Mouse (Mus musculus) R1 (cell line): ENCODE results near the gene Pigc.

Experiments
- DNase-seq: peaks from one replicate; pipeline ENCODE4 v3.0.0-alpha.2; 2018; ENCODE audit warnings: low read depth, low spot score

Gene Pigc

DNA sequence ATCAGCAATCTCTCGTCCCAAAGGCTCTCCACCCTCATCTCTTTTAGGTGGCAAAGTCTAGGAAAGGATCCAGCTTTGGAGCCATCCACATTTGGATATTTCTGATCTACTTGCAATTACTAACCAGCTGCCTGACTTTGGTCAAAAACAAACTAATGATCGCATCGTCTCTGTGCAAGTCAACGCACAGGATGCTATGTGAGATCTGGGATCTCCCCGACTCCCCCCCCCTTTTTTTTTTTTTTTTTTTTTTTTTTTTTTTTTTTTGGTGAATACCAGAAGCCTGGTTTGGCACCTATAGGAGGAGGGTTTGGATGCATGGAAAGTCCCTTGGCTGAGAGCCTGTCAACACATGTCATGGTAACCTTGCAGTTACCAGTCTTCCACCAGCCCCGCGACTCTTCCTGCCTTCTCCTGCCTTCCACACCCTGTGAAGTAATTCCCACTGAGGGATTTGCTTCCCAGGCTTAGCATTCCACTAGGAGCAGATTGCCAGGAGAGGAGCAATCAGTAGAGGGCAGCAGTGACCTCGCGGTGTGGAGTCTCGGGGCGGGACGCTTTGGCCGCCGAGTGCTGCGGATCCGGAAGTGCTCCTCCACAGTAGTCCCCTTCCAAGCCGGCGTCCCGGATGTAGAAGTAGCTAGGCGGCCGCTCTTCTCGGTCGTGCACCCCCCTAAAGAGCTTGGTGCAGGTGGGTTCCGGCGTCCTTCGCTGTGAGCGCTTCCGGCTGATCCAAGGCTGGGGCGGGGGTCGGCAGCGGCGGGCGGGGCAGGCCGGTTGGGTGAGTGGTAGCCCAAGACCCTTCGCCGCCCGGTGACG lies at the start of gene Pigc:
Gene Pigc, plus strand, starts transcription at position 598 of the 819 bp plus-strand sequence.
- peak; percentile 97 for DNase-seq

DNA sequence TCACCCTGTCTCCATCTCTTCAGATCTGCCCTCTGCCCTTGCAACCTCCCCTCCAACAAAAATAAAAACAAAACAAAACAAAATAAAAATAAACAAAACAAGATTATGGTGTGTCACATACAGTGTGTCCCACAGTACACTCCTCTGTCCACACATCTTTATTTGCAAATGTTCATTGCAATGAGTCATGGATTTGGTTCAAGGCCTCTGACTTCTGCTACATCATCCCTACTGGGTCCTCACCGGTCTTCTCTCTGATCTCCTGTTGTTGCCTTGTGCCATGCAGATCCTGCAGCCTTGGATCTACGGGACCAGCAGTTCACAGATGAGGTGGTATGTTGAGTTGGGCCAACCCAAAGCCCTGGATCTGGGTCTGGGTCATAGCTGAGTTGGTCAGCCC lies 49.4 kb upstream of the Pigc start:
- DNase-seq: no peak

DNA sequence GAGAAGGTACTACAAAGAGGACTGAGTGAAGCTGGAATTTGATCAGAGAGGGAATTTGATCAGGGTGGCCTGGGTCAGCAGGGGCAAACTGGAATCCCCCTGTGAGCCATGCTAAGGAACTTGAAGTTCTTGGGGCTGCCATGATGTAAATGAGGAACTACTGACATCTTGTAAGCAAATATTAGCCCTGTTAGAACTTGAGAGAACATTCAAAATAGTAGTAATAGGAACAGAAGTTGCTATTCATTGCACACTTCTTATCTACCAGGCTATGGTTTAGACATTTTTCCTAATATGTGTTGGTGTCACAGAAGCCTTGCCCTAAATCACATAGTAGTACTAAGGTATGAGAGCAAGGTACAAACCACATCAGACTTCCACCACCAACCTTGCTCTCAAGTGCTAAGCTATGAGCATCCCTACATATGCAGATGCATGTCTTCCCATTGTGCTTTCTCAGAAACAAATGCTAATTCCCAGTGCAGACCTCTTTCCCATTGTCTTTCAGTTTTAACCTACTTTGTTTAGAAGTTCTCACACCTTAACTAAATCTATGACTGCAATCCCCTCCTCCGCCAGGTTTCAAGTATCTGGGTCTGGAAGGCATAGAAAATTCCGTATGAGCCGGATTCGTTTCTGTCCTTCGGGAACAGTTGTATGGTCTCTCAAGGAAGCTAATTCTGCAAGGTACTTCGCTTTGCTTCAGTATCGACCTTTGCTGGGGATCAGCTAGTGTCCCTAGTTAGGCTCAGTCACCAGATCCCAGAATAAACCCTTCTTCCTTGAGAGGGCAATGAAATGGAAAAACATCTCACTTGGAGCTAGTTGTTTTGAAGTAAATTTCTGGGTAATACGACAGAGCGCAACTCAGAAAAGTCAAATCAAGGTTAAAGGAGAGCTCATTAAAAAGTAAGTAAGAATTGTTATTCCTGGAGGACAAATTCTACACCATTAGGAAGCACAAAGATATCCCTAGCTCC lies 48.2 kb upstream of the Pigc start:
- peak; percentile 63 for DNase-seq

DNA sequence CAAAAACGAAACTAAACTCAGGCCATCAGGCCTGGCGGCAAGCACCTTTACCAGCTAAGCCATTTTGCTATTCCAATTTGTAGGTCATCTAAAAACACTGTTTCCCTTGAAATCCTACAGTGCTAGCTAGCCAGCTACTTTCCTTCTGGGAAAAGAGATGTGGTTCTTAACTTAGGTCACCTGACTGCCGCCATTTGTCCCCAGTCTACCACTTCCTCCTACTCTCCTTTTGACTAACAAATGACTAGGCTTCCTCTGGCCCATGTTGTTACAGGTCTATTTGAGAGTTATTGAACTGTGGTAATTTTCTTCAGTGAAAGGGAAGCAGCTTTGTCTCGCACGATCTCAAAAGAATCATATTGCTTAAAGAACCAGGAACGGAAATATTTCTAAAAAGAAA lies 47.1 kb upstream of the Pigc start:
- no peak for DNase-seq

DNA sequence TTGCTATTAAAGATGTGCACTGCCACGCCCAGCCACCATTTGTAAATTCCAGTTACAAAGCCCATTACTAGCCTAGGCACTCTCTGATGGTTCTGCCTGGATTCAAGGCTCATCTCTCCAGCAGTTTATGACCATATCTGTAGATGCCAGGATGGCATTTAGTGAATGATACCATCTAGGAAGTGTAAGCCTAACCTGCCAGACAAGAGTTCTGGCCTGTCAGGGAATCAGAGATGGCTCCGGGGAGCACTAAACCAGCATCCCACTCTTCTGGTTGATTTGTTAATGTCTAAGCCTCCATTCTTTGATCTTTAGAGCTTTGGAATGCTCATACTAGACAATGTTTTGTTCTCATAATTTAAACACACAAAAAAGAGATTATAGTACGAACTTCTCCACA lies 44.7 kb upstream of the Pigc start:
- DNase-seq: no peak

DNA sequence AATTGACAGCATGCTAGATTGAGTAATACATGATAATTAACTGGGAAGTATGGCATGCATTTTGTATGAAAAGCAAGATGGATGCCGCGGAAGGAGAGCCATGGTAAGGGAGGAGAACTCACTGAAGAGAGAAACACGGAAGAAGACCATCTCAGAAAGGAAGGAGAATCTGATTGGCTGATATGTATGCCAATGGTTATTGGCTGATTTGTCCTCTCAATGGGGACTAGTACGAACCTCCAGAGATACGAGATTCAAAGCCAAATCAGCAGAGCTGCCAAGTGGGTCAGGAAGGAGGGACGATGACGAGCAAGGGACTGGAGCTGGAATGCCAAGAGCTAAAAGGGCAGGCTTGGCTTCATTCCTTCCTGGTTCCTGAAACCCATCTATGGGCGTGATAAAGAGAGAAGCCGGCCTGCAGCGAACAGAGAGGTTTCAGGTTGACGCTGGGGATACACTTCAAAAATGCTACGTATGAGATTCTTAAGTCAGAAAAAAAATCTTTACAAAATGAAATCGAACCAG lies 43.6 kb upstream of the Pigc start:
- DNase-seq: no peak

DNA sequence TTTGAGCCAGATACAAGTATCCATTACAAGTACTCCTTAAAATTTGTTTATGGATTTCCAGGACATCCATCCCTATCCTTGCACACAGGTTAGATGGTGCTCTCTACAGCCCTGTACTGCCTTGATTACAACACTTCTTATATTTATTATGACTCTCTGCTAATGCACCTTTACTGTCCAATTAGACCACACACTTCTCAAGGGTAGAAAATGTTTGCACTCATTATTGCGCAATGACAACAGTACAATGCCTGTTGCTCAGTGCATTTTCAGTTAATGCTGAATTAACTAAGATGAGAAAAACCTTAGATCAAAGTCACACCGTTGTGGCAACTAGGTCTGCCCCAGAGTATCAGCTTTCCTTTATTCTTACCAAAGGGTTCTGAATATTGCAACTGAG lies 41.0 kb upstream of the Pigc start:
- no peak for DNase-seq

DNA sequence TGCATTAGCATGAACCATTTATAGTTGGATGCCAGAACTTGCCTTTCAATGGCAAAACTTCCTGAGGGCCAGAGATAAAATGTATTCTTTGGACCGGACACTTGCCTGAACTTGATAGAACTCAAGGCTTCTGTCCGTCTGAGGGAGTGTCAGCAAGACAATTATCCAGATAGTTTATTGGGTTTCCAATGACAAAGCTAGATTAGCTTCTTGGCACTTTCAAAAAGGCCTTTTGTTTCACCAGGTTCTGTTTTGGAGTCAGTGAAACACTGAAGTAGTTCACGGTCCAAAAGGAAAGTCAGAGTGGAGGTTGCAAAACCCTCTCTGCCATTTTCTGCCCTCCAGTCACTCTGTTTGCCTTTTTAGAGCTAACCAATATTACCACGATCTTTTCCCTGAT lies 37.7 kb upstream of the Pigc start:
- DNase-seq: no peak

DNA sequence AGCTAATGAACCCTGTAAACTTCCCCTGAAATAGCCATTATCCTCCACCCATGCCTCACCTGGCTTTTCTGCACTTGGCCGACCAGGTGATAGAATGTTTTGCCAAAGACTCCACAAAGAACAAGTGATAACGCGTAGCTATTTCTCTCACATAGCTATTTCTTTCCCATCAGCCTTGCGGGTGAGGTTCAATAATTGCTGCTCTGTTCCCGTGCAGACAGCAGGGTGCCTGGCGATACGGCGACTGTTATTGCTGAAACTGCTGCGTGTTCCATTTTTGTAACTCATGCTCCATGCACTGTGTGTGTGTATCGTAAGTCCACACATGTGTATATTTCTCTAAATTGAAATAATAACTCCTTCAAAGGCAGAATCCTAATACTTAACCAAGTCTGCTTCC lies 37.2 kb upstream of the Pigc start:
- no peak for DNase-seq

DNA sequence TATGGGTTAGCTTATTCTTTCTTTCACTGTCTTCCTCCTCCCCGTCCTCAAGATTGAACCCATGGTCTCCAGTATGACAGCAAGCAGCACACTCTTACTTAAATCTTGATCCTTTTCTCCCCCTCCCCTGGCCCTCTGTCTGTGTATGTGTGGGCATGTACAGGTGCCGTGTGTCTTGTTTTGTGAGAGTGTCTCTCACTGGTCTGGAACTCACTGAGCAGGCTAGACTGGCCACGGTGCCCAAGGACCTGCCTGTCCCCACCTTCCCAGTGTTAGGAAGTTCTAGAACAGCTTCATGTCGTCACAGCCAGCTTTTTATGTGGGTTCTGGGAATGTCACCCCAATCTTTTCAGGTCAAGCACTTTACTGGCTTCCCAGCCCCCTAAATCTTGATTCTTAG lies 36.7 kb upstream of the Pigc start:
- DNase-seq: no peak

DNA sequence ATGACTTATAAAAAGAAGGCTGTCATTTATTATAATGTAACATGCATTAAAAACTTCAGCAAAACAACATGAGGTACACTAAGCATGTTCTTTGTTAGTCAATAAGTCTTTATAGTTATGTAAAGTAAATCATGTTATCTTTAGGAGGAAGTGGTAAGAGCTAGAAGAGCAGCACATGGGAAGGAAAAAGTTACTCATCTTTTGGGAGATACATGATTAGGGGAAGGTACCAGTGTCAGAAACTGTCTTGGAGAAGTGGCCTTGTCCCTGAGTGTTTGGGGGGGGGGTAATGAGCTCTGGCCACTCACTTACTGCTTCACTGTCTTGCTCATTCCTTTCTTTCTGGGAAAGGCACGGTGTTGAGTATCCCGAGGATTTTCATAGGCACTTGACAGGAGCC lies 26.9 kb upstream of the Pigc start:
- no peak for DNase-seq

DNA sequence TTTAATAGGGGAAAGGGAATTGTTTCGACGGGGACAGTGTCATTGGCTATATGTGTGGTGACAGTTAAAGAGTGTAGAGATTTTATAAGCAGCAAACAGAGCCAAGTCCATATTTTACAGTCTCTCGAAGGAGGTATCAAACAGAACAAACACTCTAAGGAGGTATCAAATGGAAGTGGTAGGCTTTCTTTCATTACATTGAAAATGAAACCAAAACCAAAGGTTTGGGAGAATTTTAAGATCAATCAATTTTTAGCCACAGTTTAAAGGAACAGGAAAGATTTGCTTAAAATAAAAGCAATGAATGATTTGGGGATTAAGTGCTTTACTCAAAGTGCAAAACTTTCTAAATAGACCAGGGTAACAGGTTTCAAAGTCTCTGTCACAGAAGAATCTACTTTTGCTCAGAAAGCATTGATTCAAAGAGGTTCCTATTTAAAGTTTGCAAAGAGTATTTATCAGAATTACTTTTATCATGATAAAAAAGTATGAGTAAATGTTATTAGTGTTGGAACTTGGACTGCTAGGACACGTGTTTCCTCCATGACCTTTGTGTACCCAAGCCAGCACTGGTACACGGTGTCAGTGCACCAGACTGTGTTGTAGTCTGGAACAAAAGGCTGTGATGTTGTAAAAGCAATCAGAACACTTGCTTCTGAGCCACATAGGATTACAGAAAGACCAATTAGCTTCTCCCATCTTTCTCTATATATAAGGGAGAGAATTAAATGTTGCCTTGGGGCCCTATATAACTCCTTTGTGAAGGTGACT lies 17.8 kb upstream of the Pigc start:
- no peak for DNase-seq

DNA sequence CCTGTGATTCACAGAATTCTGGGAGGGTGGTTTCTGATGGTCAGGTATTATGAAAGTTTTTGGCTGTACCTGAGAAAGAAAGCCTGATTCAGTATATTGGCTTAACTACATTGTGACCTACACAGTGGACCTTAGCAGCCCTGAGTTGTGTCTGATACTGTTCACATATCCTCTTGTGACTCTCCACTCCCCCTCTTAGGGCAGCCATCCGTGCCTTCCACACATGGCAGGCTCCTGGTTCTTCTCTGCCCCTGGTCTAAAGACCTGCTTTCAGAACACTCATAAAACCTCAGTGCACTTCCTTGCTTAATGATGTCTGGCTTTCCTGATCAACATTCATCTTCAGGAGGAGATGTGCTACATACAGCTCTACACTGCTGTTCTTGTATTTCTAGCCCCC lies 16.4 kb upstream of the Pigc start:
- DNase-seq: no peak

DNA sequence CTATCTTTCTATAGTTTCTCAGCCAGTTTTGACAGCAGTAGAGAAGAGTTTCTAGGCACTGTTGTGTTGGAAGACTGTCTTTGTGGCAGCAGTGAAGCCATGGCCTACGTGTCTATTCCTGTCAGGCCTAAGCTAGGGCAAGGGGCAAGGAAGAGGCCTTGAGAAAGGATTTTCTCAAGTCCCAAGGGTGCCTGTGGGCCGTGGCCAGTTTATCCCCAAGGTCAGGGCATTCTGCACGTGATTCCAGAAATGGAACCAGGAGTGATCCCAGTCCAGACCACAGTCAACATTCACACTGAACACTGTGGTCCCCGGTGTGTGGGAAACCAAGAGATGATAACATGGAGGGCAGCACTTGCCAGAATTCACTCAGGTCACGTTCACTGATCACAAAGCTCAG lies 13.1 kb upstream of the Pigc start:
- no peak for DNase-seq

DNA sequence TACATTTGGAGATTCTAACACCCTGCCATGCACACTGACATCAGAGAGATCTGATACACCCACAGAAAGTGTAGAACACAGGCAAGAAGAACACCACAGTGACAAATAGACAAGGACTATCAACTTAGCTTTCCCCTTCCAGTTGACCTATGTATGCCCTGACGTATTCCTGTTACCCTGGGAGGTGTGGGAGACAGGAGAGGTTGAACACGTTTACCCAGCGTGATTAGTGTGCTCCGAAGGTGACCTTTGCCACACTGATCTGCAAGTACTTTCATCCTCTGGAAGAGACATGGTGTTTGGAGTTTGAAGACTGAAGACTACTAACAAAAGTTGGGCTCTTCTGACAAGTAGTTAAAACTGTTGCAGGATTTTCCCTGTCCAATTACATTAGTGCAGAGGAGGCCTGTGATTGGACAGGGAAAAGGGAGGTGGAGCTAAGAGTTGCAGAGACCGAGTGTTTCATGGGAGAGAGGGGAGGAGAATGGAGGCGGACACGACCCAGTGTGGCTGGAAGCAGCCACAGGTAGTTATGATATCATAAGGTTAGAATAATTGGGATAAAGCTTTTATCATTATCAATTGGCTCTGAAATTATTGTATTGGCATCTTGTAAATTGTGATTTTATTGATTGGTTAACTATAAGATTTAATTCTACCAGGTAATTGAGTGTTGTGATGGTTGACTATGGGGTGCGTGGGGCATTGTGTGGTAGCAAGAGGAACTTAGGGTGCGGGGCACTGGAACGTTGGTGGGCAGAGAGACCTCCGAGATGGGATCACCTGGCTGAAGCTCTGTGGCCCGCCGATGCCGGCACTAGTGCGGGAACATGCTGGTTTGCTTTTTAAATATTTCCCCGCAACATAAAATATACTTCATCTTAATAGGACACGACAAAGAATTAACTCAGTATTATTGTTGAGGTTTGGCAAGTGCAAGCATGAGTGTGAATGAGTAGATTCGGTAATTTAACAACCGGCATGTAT lies 10.7 kb upstream of the Pigc start:
- DNase-seq: peak; percentile 52

DNA sequence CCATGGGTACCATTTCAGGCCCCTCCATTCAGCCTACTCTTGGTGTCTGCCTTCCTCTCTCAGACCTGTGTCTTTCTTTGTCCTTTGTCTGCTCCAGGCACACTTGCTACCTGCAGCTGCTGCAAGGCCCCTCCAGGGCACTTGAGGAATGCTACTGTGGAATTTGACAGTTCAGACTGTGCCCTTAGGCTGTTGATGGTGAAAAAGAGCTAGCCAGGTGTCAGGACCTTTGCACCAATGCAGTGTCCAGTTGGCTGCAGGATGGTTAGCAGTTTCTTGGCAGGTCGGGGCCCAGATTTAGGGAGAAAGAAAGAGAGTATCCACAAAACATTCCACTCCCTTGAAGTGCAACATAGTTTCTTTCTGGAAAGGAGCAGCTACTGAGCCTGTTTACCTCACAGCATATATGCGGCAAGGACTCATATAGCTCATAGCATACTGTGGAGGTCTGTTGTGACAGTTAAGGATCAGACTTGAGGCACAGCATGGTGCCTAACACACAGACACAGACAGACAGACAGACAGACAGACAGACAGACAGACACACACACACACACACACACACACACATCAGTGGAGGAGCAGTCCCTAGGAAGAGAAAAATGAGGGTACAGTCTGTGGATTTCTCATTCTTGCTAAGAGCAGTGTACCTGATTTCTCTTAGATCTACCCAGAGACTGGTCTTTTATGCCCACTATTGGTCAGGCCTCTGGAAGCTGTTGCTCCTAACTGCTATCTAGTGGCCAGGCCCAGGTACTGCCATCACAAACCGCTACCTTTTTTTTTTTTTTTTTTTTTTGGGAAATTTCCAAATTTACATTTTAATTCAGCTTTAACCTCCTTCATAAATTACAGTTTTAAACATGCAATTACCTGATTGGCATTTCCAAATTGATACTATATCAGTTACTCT lies 6.3 kb upstream of the Pigc start:
- peak; percentile 63 for DNase-seq

DNA sequence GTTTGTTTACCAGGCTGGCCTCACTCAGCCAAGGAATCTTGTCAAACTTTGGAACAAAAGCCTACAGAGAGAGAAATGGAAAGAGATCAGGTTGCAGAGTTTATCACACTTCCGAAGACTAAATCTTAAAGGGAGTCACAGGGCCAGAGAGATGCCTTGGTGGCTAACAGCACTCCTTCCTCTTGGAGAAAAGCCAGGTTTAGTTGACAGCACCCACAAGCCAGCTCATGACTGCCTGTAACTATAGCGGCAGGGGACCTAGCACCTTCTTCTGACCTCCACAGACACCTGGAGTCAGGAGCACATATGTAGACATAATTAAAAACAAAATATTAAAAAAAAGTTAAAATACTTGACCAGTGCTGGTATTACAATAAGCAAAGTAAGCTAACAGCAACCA lies 1.1 kb upstream of the Pigc start:
- DNase-seq: no peak

DNA sequence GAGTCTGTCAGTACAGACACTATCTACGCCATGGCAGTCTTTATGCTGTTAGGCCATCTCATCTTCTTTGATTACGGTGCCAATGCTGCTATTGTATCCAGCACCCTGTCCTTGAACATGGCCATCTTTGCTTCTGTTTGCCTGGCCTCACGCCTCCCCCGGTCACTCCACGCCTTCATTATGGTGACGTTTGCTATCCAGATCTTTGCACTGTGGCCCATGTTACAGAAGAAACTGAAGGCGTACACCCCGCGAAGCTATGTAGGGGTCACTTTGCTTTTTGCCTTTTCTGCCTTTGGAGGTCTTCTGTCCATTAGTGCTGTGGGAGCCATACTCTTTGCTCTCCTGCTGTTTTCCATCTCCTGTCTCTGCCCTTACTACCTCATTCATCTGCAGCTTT lies 1.9 kb downstream of the Pigc start:
- DNase-seq: no peak

DNA sequence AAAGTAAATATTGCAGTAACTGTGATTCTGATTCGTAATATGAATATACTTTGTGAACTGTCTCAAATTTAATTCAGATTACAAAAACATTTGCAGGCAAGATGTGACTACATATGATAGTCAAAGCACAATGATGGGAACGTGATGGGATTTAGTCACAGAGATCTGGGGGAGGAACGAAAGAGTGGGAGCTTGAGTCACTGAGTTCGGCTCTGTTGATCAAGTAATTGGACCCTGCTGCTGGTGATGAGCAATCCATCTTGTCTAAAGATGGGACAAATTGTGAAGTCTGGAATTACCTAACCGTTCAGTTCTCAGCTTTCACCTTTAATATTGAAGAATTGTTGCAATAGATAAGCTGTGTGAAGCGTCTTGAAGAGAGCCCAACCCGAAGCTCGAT lies 3.2 kb downstream of the Pigc start:
- DNase-seq: no peak
